8 mouse cellular contexts compared by ENCODE assay signal in genomic region chr1:93223972-93224371, GRCm38 (mm10). TPM values are rescaled to one million over a fixed set of nuclear protein-coding genes. Genes with fewer than 3 reads are reported as not detected.
DNase-seq lines count a peak whose midpoint lies in the region; ATAC-seq and TF ChIP-seq lines count a peak whose summit lies in the region.

No protein-coding gene starts in this region.

- H3K4me2 ChIP-seq in forebrain, postnatal 0 days (ENCODE audit: low read depth) = no peak overlapping the region
- H3K4me2 ChIP-seq in forebrain, embryonic 12.5 days = no peak overlapping the region; the same call in 1 of the 2 replicates
- H3K4me2 ChIP-seq in intestine, embryonic 16.5 days (ENCODE audit: low read depth, low read length) = no peak overlapping the region

- no peak for ATAC-seq in forebrain, postnatal 0 days
- ATAC-seq in forebrain, embryonic 12.5 days (ENCODE audit: low FRiP score) = no peak
- peak; percentile 60 for ATAC-seq in intestine, embryonic 16.5 days

- H3K27ac ChIP-seq in forebrain, postnatal 0 days (ENCODE audit: low read depth, low read length) = no peak overlapping the region
- H3K27ac ChIP-seq in forebrain, embryonic 12.5 days = no peak overlapping the region
- H3K27ac ChIP-seq in intestine, embryonic 16.5 days (ENCODE audit: low read length) = no peak overlapping the region

- DNase-seq in forebrain, postnatal 0 days = no peak
- DNase-seq in A20 (ENCODE audit: low read depth, low spot score) = peak; percentile 57
- peak; percentile 67 for DNase-seq in adrenal gland, postnatal 25 days
- peak; percentile 63 for DNase-seq in lung, postnatal 25 days (ENCODE audit: low spot score)
- peak; percentile 35 for DNase-seq in thymus, postnatal 0 days (ENCODE audit: low spot score)
- no peak for DNase-seq in layer of hippocampus, postnatal 10 days (ENCODE audit: low spot score in 2 of 2)

- H3K4me3 ChIP-seq in forebrain, postnatal 0 days (ENCODE audit: low read depth, low read length) = no peak overlapping the region
- H3K4me3 ChIP-seq in forebrain, embryonic 12.5 days (replicated peaks) = no peak overlapping the region
- H3K4me3 ChIP-seq in intestine, embryonic 16.5 days (ENCODE audit: low read length) = no peak overlapping the region

- no peaks in the 10 kb centered on the region for H3K4me1 ChIP-seq in forebrain, postnatal 0 days (ENCODE audit: insufficient read depth)
- H3K4me1 ChIP-seq in forebrain, embryonic 12.5 days = peaks cover 10% of the 10 kb centered on the region
- H3K4me1 ChIP-seq in intestine, embryonic 16.5 days (ENCODE audit: control insufficient read depth, insufficient read depth, low read length) = 0 out of 2 replicates have a peak, but pooled peaks cover 10% of the 10 kb centered on the region

- peak; percentile 59 for TF ChIP-seq CTCF in forebrain, postnatal 0 days (IDR thresholded peaks at IDR 0.05; ENCODE audit: low read depth)

- WGBS in forebrain, postnatal 0 days = 11% methylated on average over 18 of the region's 18 CpGs
- WGBS in forebrain, embryonic 12.5 days = 5% methylated on average over 18 of the region's 18 CpGs
- 11% methylated on average over 18 of the region's 18 CpGs for WGBS in intestine, embryonic 16.5 days

- H3K36me3 ChIP-seq in forebrain, postnatal 0 days (ENCODE audit: insufficient read depth) = no peaks in the 10 kb centered on the region
- no peaks in the 10 kb centered on the region for H3K36me3 ChIP-seq in forebrain, embryonic 12.5 days (replicated peaks)
- H3K36me3 ChIP-seq in intestine, embryonic 16.5 days (ENCODE audit: control insufficient read depth, insufficient read depth, low read length) = no peaks in the 10 kb centered on the region

- H3K9me3 ChIP-seq in forebrain, postnatal 0 days (ENCODE audit: low read length) = no peaks in the 10 kb centered on the region
- no peaks in the 10 kb centered on the region for H3K9me3 ChIP-seq in forebrain, embryonic 12.5 days
- no peaks in the 10 kb centered on the region for H3K9me3 ChIP-seq in intestine, embryonic 16.5 days (ENCODE audit: control insufficient read depth, low read length)

- H3K9ac ChIP-seq in forebrain, postnatal 0 days = no peak overlapping the region
- no peak overlapping the region for H3K9ac ChIP-seq in forebrain, embryonic 12.5 days
- no peak overlapping the region for H3K9ac ChIP-seq in intestine, embryonic 16.5 days (ENCODE audit: low read depth, low read length)

- no peaks in the 10 kb centered on the region for H3K27me3 ChIP-seq in forebrain, postnatal 0 days (ENCODE audit: insufficient read depth, low read length)
- H3K27me3 ChIP-seq in forebrain, embryonic 12.5 days = peaks cover 16% of the 10 kb centered on the region
- no peaks in the 10 kb centered on the region for H3K27me3 ChIP-seq in intestine, embryonic 16.5 days (replicated peaks; ENCODE audit: control insufficient read depth, insufficient read depth, low read length)

RNA-seq across cellular contexts. Expression of gene Sned1, which starts 11.7 kb away (rescaled TPM):
- total RNA-seq in forebrain, postnatal 0 days (2014; rRNA removed) = 6.2 and 10.6 TPM in 2 replicates
- 1.1 and 2.8 TPM in 2 replicates for polyA plus RNA-seq in forebrain, postnatal 0 days (2015; fragmentation: Nextera tagmentation; extraction: Ambion mirVana)
- polyA plus RNA-seq in forebrain, embryonic 12.5 days (2016; fragmentation: Nextera tagmentation; extraction: Ambion mirVana) = 4.3 and 5.3 TPM in 2 replicates
- total RNA-seq in adrenal gland, postnatal 25 days (2021) = 32.5 and 34.1 TPM in 2 replicates
- polyA plus RNA-seq in intestine, embryonic 16.5 days (2015; fragmentation: Nextera tagmentation; extraction: Ambion mirVana) = 2.3 and 2.6 TPM in 2 replicates
- polyA plus RNA-seq in thymus, postnatal 0 days (2015; fragmentation: Nextera tagmentation; extraction: Ambion mirVana) = 0.57 and 0.78 TPM in 2 replicates
- 10 to 100 TPM in 1 of 2 experiments, 1 to 10 TPM in 1; 9.3 to 10.2 TPM for total RNA-seq in layer of hippocampus, postnatal 10 days (2021)

RNA-seq across cellular contexts. Expression of gene Crocc2, which starts 55.4 kb away (rescaled TPM):
- total RNA-seq in forebrain, postnatal 0 days (2014; rRNA removed) = 1.9 and 2.7 TPM in 2 replicates
- polyA plus RNA-seq in forebrain, postnatal 0 days (2015; fragmentation: Nextera tagmentation; extraction: Ambion mirVana) = 0.43 and 0.92 TPM in 2 replicates
- polyA plus RNA-seq in forebrain, embryonic 12.5 days (2016; fragmentation: Nextera tagmentation; extraction: Ambion mirVana) = 0.10 and 0.14 TPM in 2 replicates
- total RNA-seq in adrenal gland, postnatal 25 days (2021) = 0.03 TPM in 1 of 2 replicates, not detected in the other
- polyA plus RNA-seq in intestine, embryonic 16.5 days (2015; fragmentation: Nextera tagmentation; extraction: Ambion mirVana) = 0.05 and 0.07 TPM in 2 replicates
- 0.08 and 0.10 TPM in 2 replicates for polyA plus RNA-seq in thymus, postnatal 0 days (2015; fragmentation: Nextera tagmentation; extraction: Ambion mirVana)
- under 1 TPM; 0.80 to 0.98 TPM for total RNA-seq in layer of hippocampus, postnatal 10 days (2021)

Comparison
In these comparisons a context has a peak if more than half of its experiments do, and no peak if none do; other contexts are left out.
1. DNase-seq: peak in A20 (single experiment), adrenal gland, postnatal 25 days (single experiment), lung, postnatal 25 days (single experiment) and thymus, postnatal 0 days (single experiment); none in forebrain, postnatal 0 days (single experiment) and layer of hippocampus, postnatal 10 days (0 of 2).